ENCODE assay signal across 9 mouse cellular contexts in the genomic region with DNA sequence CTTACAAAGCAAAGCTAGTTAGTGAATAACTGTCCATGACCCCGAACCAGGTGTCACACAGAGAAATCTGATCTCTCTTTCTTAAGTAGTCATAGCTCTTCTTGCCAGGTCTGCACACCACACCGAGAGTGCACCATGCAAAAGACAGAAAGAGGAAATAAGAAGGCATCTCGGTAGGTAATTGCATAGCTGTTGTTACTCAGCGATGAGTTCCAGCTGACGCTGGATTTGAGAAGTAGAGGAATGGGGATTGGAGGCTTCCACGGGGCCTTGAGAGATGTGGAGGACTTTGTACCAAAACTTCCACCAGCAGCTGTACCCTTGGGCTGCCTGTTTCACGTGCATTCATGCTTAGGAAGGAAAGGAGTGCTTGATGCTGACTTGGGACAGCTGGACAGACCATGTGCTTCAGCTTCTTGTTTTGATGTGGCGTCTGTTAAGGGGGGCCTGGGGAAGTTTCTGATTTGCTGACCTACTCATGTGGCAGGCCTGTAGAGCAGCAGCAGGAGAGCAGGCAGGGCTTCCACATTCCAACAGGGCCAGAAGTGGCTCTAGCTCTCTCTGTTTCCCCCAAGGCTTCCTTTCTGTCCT.
DNase-seq lines count a peak whose midpoint lies in the region; ATAC-seq and TF ChIP-seq lines count a peak whose summit lies in the region.
"Had no signal": no experiment of that assay in that cellular context is flagged by ENCODE, and none has a peak within 500 bp of the region (broad histone marks: within the 10 kb centered on the region; RNA-seq: fewer than 3 reads in every experiment).

No protein-coding gene starts in this region.

- H3K4me1 ChIP-seq in forebrain, postnatal 0 days (ENCODE audit: insufficient read depth) = peaks cover 14% of the 10 kb centered on the region
- H3K4me1 ChIP-seq in limb, embryonic 11.5 days (ENCODE audit: control insufficient read depth, insufficient read depth, low read length) = peaks cover 3% of the 10 kb centered on the region; the same call in 1 of the 2 replicates
- peaks cover 19% of the 10 kb centered on the region; the same call in 1 of the 2 replicates for H3K4me1 ChIP-seq in midbrain, postnatal 0 days (ENCODE audit: insufficient read depth, low read length)
- H3K4me1 ChIP-seq: liver, embryonic 15.5 days had no signal

- no peak for TF ChIP-seq CTCF in forebrain, postnatal 0 days (IDR thresholded peaks at IDR 0.05; ENCODE audit: low read depth)
- no peak for TF ChIP-seq CTCF in midbrain, postnatal 0 days (IDR thresholded peaks at IDR 0.05)

- DNase-seq in adrenal gland, adult 2 months = peak; percentile 4
- no peak for DNase-seq in adrenal gland, postnatal 4 days (ENCODE audit: low spot score in 2 of 2)
- peak; percentile 38 for DNase-seq in forebrain, postnatal 0 days
- peak; percentile 55 for DNase-seq in heart, postnatal 4 days
- DNase-seq in limb, embryonic 11.5 days (ENCODE audit: low spot score) = peak; percentile 67
- DNase-seq in midbrain, postnatal 0 days (ENCODE audit: low spot score) = peak; percentile 51
- no peak for DNase-seq in frontal cortex, postnatal 25 days (ENCODE audit: low spot score in 2 of 2)

- no peak overlapping the region; the same call in 1 of the 2 replicates for H3K4me3 ChIP-seq in forebrain, postnatal 0 days (ENCODE audit: low read depth, low read length)
- no peak overlapping the region for H3K4me3 ChIP-seq in limb, embryonic 11.5 days (ENCODE audit: low read depth, low read length)
- H3K4me3 ChIP-seq in midbrain, postnatal 0 days (ENCODE audit: low read depth, low read length) = peak overlapping the region; percentile 5
- H3K4me3 ChIP-seq: liver, embryonic 15.5 days had no signal

- H3K9me3 ChIP-seq in forebrain, postnatal 0 days (ENCODE audit: low read length) = no peaks in the 10 kb centered on the region
- H3K9me3 ChIP-seq in limb, embryonic 11.5 days (ENCODE audit: control insufficient read depth, low read length) = no peaks in the 10 kb centered on the region
- no peaks in the 10 kb centered on the region for H3K9me3 ChIP-seq in midbrain, postnatal 0 days (ENCODE audit: low read length)
- H3K9me3 ChIP-seq: liver, embryonic 15.5 days had no signal

- H3K27me3 ChIP-seq in forebrain, postnatal 0 days (ENCODE audit: insufficient read depth, low read length) = no peaks in the 10 kb centered on the region
- no peaks in the 10 kb centered on the region for H3K27me3 ChIP-seq in limb, embryonic 11.5 days (ENCODE audit: control insufficient read depth, insufficient read depth, low read length)
- no peaks in the 10 kb centered on the region for H3K27me3 ChIP-seq in midbrain, postnatal 0 days (ENCODE audit: insufficient read depth, low read length)
- H3K27me3 ChIP-seq: liver, embryonic 15.5 days had no signal

- no peak overlapping the region; the same call in 1 of the 2 replicates for H3K27ac ChIP-seq in forebrain, postnatal 0 days (ENCODE audit: low read depth, low read length)
- H3K27ac ChIP-seq in limb, embryonic 11.5 days (replicated peaks; ENCODE audit: low read depth, low read length) = peak overlapping the region; percentile 42; the same call in 1 of the 2 replicates
- peak overlapping the region; percentile 48 for H3K27ac ChIP-seq in midbrain, postnatal 0 days (ENCODE audit: low read depth, low read length)
- H3K27ac ChIP-seq: liver, embryonic 15.5 days had no signal

- WGBS in forebrain, postnatal 0 days = 34% methylated on average over 8 of the region's 8 CpGs
- 18% methylated on average over 8 of the region's 8 CpGs for WGBS in limb, embryonic 11.5 days
- 44% methylated on average over 8 of the region's 8 CpGs for WGBS in midbrain, postnatal 0 days

- peak; percentile 46 for ATAC-seq in forebrain, postnatal 0 days
- peak; percentile 83 for ATAC-seq in limb, embryonic 11.5 days (ENCODE audit: insufficient number of reproducible peaks, low FRiP score, low TSS enrichment, low read depth)
- 0 out of 2 replicates have a peak, but pooled peaks have one; percentile 41 for ATAC-seq in midbrain, postnatal 0 days (ENCODE audit: low FRiP score)
- no peak for ATAC-seq in activated CD4-positive, CD25-positive, alpha-beta regulatory T cell, adult 4 months

- H3K9ac ChIP-seq in forebrain, postnatal 0 days = no peak overlapping the region
- H3K9ac ChIP-seq in limb, embryonic 11.5 days (ENCODE audit: low read length) = no peak overlapping the region
- no peak overlapping the region for H3K9ac ChIP-seq in midbrain, postnatal 0 days (replicated peaks; ENCODE audit: low read length, poor library complexity, severe bottlenecking)
- H3K9ac ChIP-seq: liver, embryonic 15.5 days had no signal

- peak overlapping the region; percentile 10 for H3K4me2 ChIP-seq in forebrain, postnatal 0 days (ENCODE audit: low read depth)
- peak overlapping the region; percentile 25 for H3K4me2 ChIP-seq in limb, embryonic 11.5 days (ENCODE audit: low read depth, severe bottlenecking)
- H3K4me2 ChIP-seq in midbrain, postnatal 0 days (ENCODE audit: low read depth, low read length, poor library complexity, severe bottlenecking) = peak overlapping the region; percentile 34
- H3K4me2 ChIP-seq: liver, embryonic 15.5 days had no signal

- no peaks in the 10 kb centered on the region for H3K36me3 ChIP-seq in forebrain, postnatal 0 days (ENCODE audit: insufficient read depth)
- no peaks in the 10 kb centered on the region for H3K36me3 ChIP-seq in limb, embryonic 11.5 days (ENCODE audit: control insufficient read depth, insufficient read depth, low read length)
- H3K36me3 ChIP-seq in midbrain, postnatal 0 days (ENCODE audit: insufficient read depth, low read length) = no peaks in the 10 kb centered on the region
- H3K36me3 ChIP-seq: liver, embryonic 15.5 days had no signal

Comparison
In these comparisons a context has a peak if more than half of its experiments do, and no peak if none do; other contexts are left out.
1. DNase-seq: peak in adrenal gland, adult 2 months (single experiment), forebrain, postnatal 0 days (single experiment), heart, postnatal 4 days (single experiment), limb, embryonic 11.5 days (single experiment) and midbrain, postnatal 0 days (single experiment); none in adrenal gland, postnatal 4 days (0 of 2) and frontal cortex, postnatal 25 days (0 of 2).
2. Peak in every context shown above with its lines, with median percentiles within 50 percentile points of each other: H3K4me2 ChIP-seq.